Mouse (Mus musculus) E14TG2a.4 (cell line): ENCODE measurements around the gene Taf3.

Source experiments
- H3K27me3 ChIP-seq: 2 replicates; pipeline ENCODE4 v1.6.1; 2014; ENCODE audit warnings: low read length, control low read depth; ENCODE audit not compliant: insufficient read depth
- H3K36me3 ChIP-seq: 2 replicates; pipeline ENCODE4 v1.6.1; 2014; ENCODE audit warnings: low read length, control low read depth; ENCODE audit not compliant: insufficient read depth
- H3K4me1 ChIP-seq: replicated peaks from 2 replicates; pipeline ENCODE4 v1.6.1; 2014; ENCODE audit warnings: low read depth, low read length, control low read depth
- H3K4me3 ChIP-seq: replicated peaks from 2 replicates; pipeline ENCODE4 v1.5.1; 2014; ENCODE audit warnings: mild to moderate bottlenecking, low read length
- H3K9me3 ChIP-seq: 2 replicates; pipeline ENCODE4 v1.6.1; 2014; ENCODE audit warnings: low read length, control low read depth
- CTCF ChIP-seq: conservative IDR thresholded peaks from 2 replicates; pipeline ENCODE4 v1.5.1; 2014; ENCODE audit warnings: low read length
- NANOG ChIP-seq: IDR thresholded peaks from 2 replicates; pipeline ENCODE4 v1.6.1; 2014; ENCODE audit warnings: borderline replicate concordance, low read length, mixed read lengths
- POU5F1 ChIP-seq: IDR thresholded peaks from 2 replicates; pipeline ENCODE4 v1.6.1; 2014; ENCODE audit warnings: low read length, borderline replicate concordance

Taf3 gene

GRCm38 (mm10) chr2:9886921-9887610 is 161.3 kb downstream of the Taf3 start:
- Histone ChIP-seq H3K4me1 (peaks cover 55% of the 10 kb centered on the region), H3K4me3 (no peak overlapping the region), H3K9me3 (no peaks in the 10 kb centered on the region), H3K36me3 (no peaks in the 10 kb centered on the region), H3K27me3 (peaks cover 97% of the 10 kb centered on the region)
- TF ChIP-seq POU5F1 = no peak
- TF ChIP-seq CTCF = no peak
- no peak for TF ChIP-seq NANOG

- Histone ChIP-seq H3K9me3 (no peaks in the 10 kb centered on the region), H3K36me3 (no peaks in the 10 kb centered on the region), H3K4me3 (no peak overlapping the region), H3K4me1 (peaks cover 65% of the 10 kb centered on the region), H3K27me3 (peaks cover 100% of the 10 kb centered on the region)
- TF ChIP-seq NANOG (no peak), POU5F1 (no peak), CTCF (no peak)
Observed at GRCm38 (mm10) chr2:9886031-9886430, 162.4 kb downstream of the Taf3 start.

GRCm38 (mm10) chr2:9885217-9885770 is 163.1 kb downstream of the Taf3 start:
- TF ChIP-seq NANOG = no peak
- TF ChIP-seq CTCF = no peak
- no peak for TF ChIP-seq POU5F1
- no peaks in the 10 kb centered on the region for H3K36me3 ChIP-seq
- no peak overlapping the region for H3K4me3 ChIP-seq
- H3K27me3 ChIP-seq = peaks cover 100% of the 10 kb centered on the region
- no peaks in the 10 kb centered on the region for H3K9me3 ChIP-seq
- peaks cover 73% of the 10 kb centered on the region for H3K4me1 ChIP-seq

- Histone ChIP-seq H3K36me3 (no peaks in the 10 kb centered on the region), H3K4me3 (no peak overlapping the region; the same call in 1 of the 2 replicates), H3K9me3 (no peaks in the 10 kb centered on the region), H3K4me1 (peaks cover 72% of the 10 kb centered on the region), H3K27me3 (peaks cover 100% of the 10 kb centered on the region)
- no peak for TF ChIP-seq NANOG
- no peak for TF ChIP-seq CTCF
Observed at GRCm38 (mm10) chr2:9884533-9885216, 163.7 kb downstream of the Taf3 start.

- TF ChIP-seq POU5F1 (no peak), CTCF (no peak), NANOG (no peak)
- Histone ChIP-seq H3K4me3 (peak overlapping the region; percentile 51; the same call in 1 of the 2 replicates), H3K36me3 (no peaks in the 10 kb centered on the region), H3K9me3 (no peaks in the 10 kb centered on the region), H3K4me1 (peaks cover 69% of the 10 kb centered on the region), H3K27me3 (peaks cover 99% of the 10 kb centered on the region)
Observed at GRCm38 (mm10) chr2:9883803-9884532, 164.4 kb downstream of the Taf3 start.

- Histone ChIP-seq H3K36me3 (no peaks in the 10 kb centered on the region), H3K9me3 (no peaks in the 10 kb centered on the region), H3K4me1 (peaks cover 67% of the 10 kb centered on the region), H3K27me3 (peaks cover 98% of the 10 kb centered on the region), H3K4me3 (peak overlapping the region; percentile 51)
- TF ChIP-seq CTCF = no peak
- TF ChIP-seq NANOG = no peak; the same call in 1 of the 2 replicates
- no peak for TF ChIP-seq POU5F1
Observed at GRCm38 (mm10) chr2:9882926-9883802, 165.2 kb downstream of the Taf3 start.

GRCm38 (mm10) chr2:9882371-9882925 is 165.9 kb downstream of the Taf3 start:
- Histone ChIP-seq H3K36me3 (no peaks in the 10 kb centered on the region), H3K4me1 (peaks cover 68% of the 10 kb centered on the region), H3K4me3 (peak overlapping the region; percentile 51), H3K9me3 (no peaks in the 10 kb centered on the region), H3K27me3 (peaks cover 98% of the 10 kb centered on the region)
- no peak for TF ChIP-seq CTCF
- no peak for TF ChIP-seq NANOG
- TF ChIP-seq POU5F1 = no peak

- TF ChIP-seq CTCF (no peak), POU5F1 (no peak), NANOG (no peak)
- Histone ChIP-seq H3K9me3 (no peaks in the 10 kb centered on the region), H3K4me1 (peaks cover 74% of the 10 kb centered on the region), H3K36me3 (no peaks in the 10 kb centered on the region), H3K4me3 (peak overlapping the region; percentile 65), H3K27me3 (peaks cover 98% of the 10 kb centered on the region)
Observed at GRCm38 (mm10) chr2:9881611-9882023, 166.8 kb downstream of the Taf3 start.
